Mouse (Mus musculus): Measurements from ENCODE around the gene Gm21903.

GRCm38 (mm10) chr17:39009846-39010245 is 33.3 kb downstream of the Gm21903 start:
- TF ChIP-seq CTCF (IDR thresholded peaks at IDR 0.05; ENCODE audit: low read depth) = no peak
- no peak for TF ChIP-seq EP300 (IDR thresholded peaks at IDR 0.05; ENCODE audit: low read depth)

Data from heart, postnatal 0 days (tissue).